Mouse (Mus musculus): ENCODE measurements at regions not wholly inside any gene's neighbourhood (a gene's known extent, or its start where the extent isn't known, plus 50 kb on each side); places are given as distances from the start of the nearest gene placed in this dataset.

- intact Hi-C loops (cut with DNase I): no loop called here
Observed at GRCm38 (mm10) chr13:59235836-59236235, 349.2 kb downstream of the Agtpbp1 start.

GRCm38 (mm10) chr13:59229111-59229541 lies 355.9 kb downstream of the Agtpbp1 start:
- intact Hi-C loops (cut with DNase I): no loop called here

GRCm38 (mm10) chr13:59228059-59228830 lies 356.8 kb downstream of the Agtpbp1 start:
- intact Hi-C loops (cut with DNase I): no loop called here

- intact Hi-C loops (cut with DNase I): no loop called here
Observed at GRCm38 (mm10) chr13:59227523-59228058, 357.4 kb downstream of the Agtpbp1 start.

GRCm38 (mm10) chr13:59220587-59220986 lies 364.4 kb downstream of the Agtpbp1 start:
- intact Hi-C loops (cut with DNase I): no loop called here

GRCm38 (mm10) chr13:59220156-59220555 lies 364.9 kb downstream of the Agtpbp1 start:
- intact Hi-C loops (cut with DNase I): no loop called here

- intact Hi-C loops (cut with DNase I): no loop called here
Observed at GRCm38 (mm10) chr13:59216686-59217298, 368.2 kb downstream of the Agtpbp1 start.

GRCm38 (mm10) chr13:59212296-59212701 lies 372.7 kb downstream of the Agtpbp1 start:
- intact Hi-C loops (cut with DNase I): no loop called here

GRCm38 (mm10) chr13:59210828-59211227 lies 374.2 kb downstream of the Agtpbp1 start:
- intact Hi-C loops (cut with DNase I): no loop called here

- intact Hi-C loops (cut with DNase I): no loop called here
Observed at GRCm38 (mm10) chr13:59206186-59206585, 378.8 kb downstream of the Agtpbp1 start.

- intact Hi-C loops (cut with DNase I): no loop called here
Observed at GRCm38 (mm10) chr13:59204506-59204905, 380.5 kb downstream of the Agtpbp1 start.

- intact Hi-C loops (cut with DNase I): no loop called here
Observed at GRCm38 (mm10) chr13:59196311-59196710, 388.7 kb downstream of the Agtpbp1 start.

- intact Hi-C loops (cut with DNase I): loop anchor here (10.0 kb wide), 1 partner anchor 544 kb away; no protein-coding TSS in a partner anchor
Observed at GRCm38 (mm10) chr13:59188431-59188830, 382.1 kb downstream of the Ntrk2 start.
